Mouse (Mus musculus): Measurements from ENCODE around the gene Smc1b. TPM values are rescaled to one million over a fixed set of nuclear protein-coding genes. Genes with fewer than 3 reads are reported as not detected.
A peak's percentile ranks its signal among the peaks of the same experiment; 100 is the strongest.

The Smc1b gene
- polyA plus RNA-seq, 1 experiment from 2014 or later: 0.17 TPM

DNA sequence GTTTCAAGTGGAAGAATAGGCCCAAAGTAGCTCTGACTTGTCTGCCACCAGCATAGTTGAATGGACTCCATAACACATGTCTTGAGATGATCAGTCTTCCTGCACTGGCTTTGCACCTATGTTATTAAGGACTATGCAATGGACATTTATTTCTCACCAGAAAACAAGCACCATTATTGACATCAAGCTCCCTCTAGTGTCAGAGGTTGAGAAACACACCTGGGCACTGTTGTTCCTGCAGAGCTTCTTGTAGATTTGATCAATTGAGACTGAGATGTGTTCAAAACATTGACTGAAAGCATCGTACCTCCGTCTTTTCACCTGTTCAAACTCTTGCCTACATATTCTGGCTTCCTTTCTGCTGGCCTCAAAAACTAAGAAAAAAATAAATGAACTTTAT is 61.2 kb downstream of the Smc1b start:
- H3K4me2 ChIP-seq (ENCODE audit: low read depth, low read length): no peak overlapping the region
- ATAC-seq (ENCODE audit: low read depth) (no peak), DNase-seq (ENCODE audit: low spot score) (peak; percentile 73)
- no peaks in the 10 kb centered on the region for H3K9me3 ChIP-seq (ENCODE audit: control insufficient read depth, low read length)
- no peaks in the 10 kb centered on the region for H3K4me1 ChIP-seq (ENCODE audit: control insufficient read depth, insufficient read depth, low read length)
- no peaks in the 10 kb centered on the region for H3K27me3 ChIP-seq (replicated peaks; ENCODE audit: control insufficient read depth, insufficient read depth, low read length)
- no peaks in the 10 kb centered on the region for H3K36me3 ChIP-seq (ENCODE audit: control insufficient read depth, insufficient read depth, low read length)
- no peak overlapping the region for H3K4me3 ChIP-seq (ENCODE audit: low read depth, low read length)
- 37% methylated on average over 2 of the region's 2 CpGs for WGBS
- H3K27ac ChIP-seq (replicated peaks; ENCODE audit: low read depth, low read length): no peak overlapping the region
- H3K9ac ChIP-seq (ENCODE audit: low read depth, low read length): no peak overlapping the region

DNA sequence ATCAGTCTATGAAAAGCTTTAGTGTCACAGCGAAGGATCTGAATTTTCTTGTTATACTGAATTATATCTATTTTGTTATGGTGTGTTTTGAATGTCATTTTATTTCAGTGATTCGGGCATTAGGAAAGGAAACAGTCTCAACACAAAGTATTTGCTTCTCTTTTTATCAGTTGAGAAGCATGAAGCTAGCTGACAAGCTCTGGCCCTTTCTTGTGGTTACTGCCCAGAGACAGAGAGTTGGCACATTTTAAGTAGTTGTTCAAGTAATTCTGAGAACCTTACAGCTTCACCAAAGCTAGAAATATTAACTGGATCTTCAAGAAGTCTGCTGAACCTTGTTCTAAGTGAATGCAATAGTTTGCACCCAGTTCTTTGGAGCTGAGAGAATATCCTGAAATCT is 68.3 kb downstream of the Smc1b start:
- H3K36me3 ChIP-seq (ENCODE audit: control insufficient read depth, insufficient read depth, low read length): peaks cover 36% of the 10 kb centered on the region
- DNase-seq (ENCODE audit: low spot score): no peak
- no peak for ATAC-seq (ENCODE audit: low read depth)
- no peak overlapping the region for H3K9ac ChIP-seq (ENCODE audit: low read depth, low read length)
- no peaks in the 10 kb centered on the region for H3K9me3 ChIP-seq (ENCODE audit: control insufficient read depth, low read length)
- 91% methylated on average over 2 of the region's 2 CpGs for WGBS
- no peak overlapping the region for H3K27ac ChIP-seq (replicated peaks; ENCODE audit: low read depth, low read length)
- H3K4me1 ChIP-seq (ENCODE audit: control insufficient read depth, insufficient read depth, low read length): no peaks in the 10 kb centered on the region
- H3K27me3 ChIP-seq (replicated peaks; ENCODE audit: control insufficient read depth, insufficient read depth, low read length): no peaks in the 10 kb centered on the region
- no peak overlapping the region for H3K4me3 ChIP-seq (ENCODE audit: low read depth, low read length)
- H3K4me2 ChIP-seq (ENCODE audit: low read depth, low read length): no peak overlapping the region

DNA sequence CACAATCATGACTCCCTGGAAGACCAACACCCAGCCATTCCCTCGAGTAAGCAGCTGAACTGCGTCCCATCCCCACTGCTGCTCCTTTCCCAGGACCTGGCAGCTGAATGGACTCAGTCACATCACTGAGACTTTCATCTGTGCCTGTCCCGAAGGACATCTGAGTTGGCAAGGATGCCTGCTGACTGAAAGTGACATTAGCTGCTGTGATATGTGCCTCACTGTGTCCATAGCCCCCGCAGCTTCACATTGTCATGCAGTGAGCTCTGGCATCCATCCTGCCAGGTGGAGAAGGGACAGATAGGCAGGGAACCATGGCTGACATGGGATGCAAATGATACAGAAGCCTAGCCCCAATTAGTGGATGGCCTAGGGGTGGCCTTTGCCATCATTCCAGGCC is 76.6 kb downstream of the Smc1b start:
- no peak for DNase-seq (ENCODE audit: low spot score)
- 85% methylated on average over 4 of the region's 4 CpGs for WGBS
- H3K36me3 ChIP-seq (ENCODE audit: control insufficient read depth, insufficient read depth, low read length): peaks cover 78% of the 10 kb centered on the region

DNA sequence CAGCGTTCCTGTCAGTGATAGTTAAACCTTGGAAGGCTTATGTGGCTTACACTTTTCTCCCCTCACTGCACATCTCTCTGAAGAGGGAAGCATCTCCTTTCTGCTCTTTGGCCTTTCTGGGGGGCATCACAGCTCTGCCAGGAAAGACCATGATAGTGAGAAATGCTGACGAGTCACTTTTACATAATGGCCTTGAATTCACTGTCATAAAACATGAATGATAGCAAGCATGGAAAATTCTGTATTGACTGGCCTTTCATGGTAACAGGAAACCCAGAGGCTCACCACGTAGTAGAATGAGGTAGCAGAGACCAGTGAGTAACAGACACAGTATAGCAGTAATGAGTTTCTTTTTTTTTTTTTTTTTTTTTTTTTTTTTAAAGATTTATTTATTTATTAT is 77.7 kb downstream of the Smc1b start:
- H3K9ac ChIP-seq (ENCODE audit: low read depth, low read length): no peak overlapping the region
- H3K36me3 ChIP-seq (ENCODE audit: control insufficient read depth, insufficient read depth, low read length): peaks cover 80% of the 10 kb centered on the region
- H3K4me1 ChIP-seq (ENCODE audit: control insufficient read depth, insufficient read depth, low read length): no peaks in the 10 kb centered on the region
- no peaks in the 10 kb centered on the region for H3K9me3 ChIP-seq (ENCODE audit: control insufficient read depth, low read length)
- no peak overlapping the region for H3K4me2 ChIP-seq (ENCODE audit: low read depth, low read length)
- ATAC-seq (ENCODE audit: low read depth) (no peak), DNase-seq (ENCODE audit: low spot score) (no peak)
- H3K27ac ChIP-seq (replicated peaks; ENCODE audit: low read depth, low read length): no peak overlapping the region
- no peak overlapping the region for H3K4me3 ChIP-seq (ENCODE audit: low read depth, low read length)
- WGBS: 92% methylated on average over 3 of the region's 3 CpGs
- H3K27me3 ChIP-seq (replicated peaks; ENCODE audit: control insufficient read depth, insufficient read depth, low read length): no peaks in the 10 kb centered on the region

More for the DNA sequence above, 76.6 kb downstream of the Smc1b start:
- H3K27ac ChIP-seq (replicated peaks; ENCODE audit: low read depth, low read length): no peak overlapping the region
- no peak for ATAC-seq (ENCODE audit: low read depth)
- H3K9me3 ChIP-seq (ENCODE audit: control insufficient read depth, low read length): no peaks in the 10 kb centered on the region
- H3K4me1 ChIP-seq (ENCODE audit: control insufficient read depth, insufficient read depth, low read length): no peaks in the 10 kb centered on the region
- no peak overlapping the region for H3K4me3 ChIP-seq (ENCODE audit: low read depth, low read length)
- no peak overlapping the region for H3K9ac ChIP-seq (ENCODE audit: low read depth, low read length)
- no peak overlapping the region for H3K4me2 ChIP-seq (ENCODE audit: low read depth, low read length)
- H3K27me3 ChIP-seq (replicated peaks; ENCODE audit: control insufficient read depth, insufficient read depth, low read length): no peaks in the 10 kb centered on the region

DNA sequence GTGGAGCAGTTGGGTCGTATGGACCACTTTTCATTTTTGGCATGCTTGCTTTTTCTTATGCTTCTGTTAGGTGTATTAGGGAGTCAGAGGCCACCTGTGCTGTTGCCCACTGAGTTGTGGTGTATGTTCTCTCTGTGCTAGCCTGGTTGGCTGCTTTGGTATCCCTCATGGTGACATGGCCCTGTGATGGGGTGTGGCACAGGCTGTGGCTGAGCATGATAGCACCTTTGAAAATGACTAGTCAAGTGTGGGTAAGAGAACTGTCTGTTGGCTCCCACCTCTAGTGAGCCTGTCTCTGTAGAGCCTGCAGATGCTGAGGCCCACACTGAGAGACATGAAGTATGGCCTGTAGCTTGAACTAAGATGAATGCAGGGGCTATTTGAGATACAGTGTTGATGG is 82.0 kb downstream of the Smc1b start:
- ATAC-seq (ENCODE audit: low read depth) (no peak), DNase-seq (ENCODE audit: low spot score) (no peak)
- H3K36me3 ChIP-seq (ENCODE audit: control insufficient read depth, insufficient read depth, low read length): peaks cover 81% of the 10 kb centered on the region
- no peak overlapping the region for H3K4me2 ChIP-seq (ENCODE audit: low read depth, low read length)
- no peak overlapping the region for H3K9ac ChIP-seq (ENCODE audit: low read depth, low read length)
- no peak overlapping the region for H3K4me3 ChIP-seq (ENCODE audit: low read depth, low read length)
- 87% methylated on average over 1 of the region's 1 CpGs for WGBS
- H3K27me3 ChIP-seq (replicated peaks; ENCODE audit: control insufficient read depth, insufficient read depth, low read length): no peaks in the 10 kb centered on the region
- no peaks in the 10 kb centered on the region for H3K9me3 ChIP-seq (ENCODE audit: control insufficient read depth, low read length)
- H3K27ac ChIP-seq (replicated peaks; ENCODE audit: low read depth, low read length): no peak overlapping the region
- H3K4me1 ChIP-seq (ENCODE audit: control insufficient read depth, insufficient read depth, low read length): no peaks in the 10 kb centered on the region

DNA sequence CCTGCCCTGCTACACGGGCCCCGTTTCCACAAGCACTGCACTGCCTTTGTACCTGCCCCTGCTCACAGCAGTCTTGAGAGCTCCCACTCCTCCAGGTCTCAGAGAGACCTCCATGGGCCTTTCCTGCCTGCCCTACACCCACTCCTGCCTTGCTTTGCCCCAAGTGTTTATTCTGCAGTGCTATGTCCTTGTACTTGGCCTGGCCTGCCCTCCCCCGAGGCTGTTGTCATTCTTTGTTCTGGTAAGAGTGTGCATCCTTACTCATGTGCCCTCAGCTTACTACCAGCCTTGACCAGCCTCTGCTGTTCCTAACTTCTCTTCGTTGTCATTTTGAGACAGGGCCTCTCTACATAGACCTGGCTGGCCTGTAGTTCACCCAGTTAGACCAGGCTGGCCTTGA is 83.9 kb downstream of the Smc1b start:
- Histone ChIP-seq H3K4me3 (ENCODE audit: low read depth, low read length) (no peak overlapping the region), H3K27ac (replicated peaks; ENCODE audit: low read depth, low read length) (no peak overlapping the region), H3K9ac (ENCODE audit: low read depth, low read length) (no peak overlapping the region), H3K27me3 (replicated peaks; ENCODE audit: control insufficient read depth, insufficient read depth, low read length) (no peaks in the 10 kb centered on the region), H3K4me2 (ENCODE audit: low read depth, low read length) (no peak overlapping the region), H3K9me3 (ENCODE audit: control insufficient read depth, low read length) (no peaks in the 10 kb centered on the region), H3K4me1 (ENCODE audit: control insufficient read depth, insufficient read depth, low read length) (peaks cover 11% of the 10 kb centered on the region), H3K36me3 (ENCODE audit: control insufficient read depth, insufficient read depth, low read length) (peaks cover 66% of the 10 kb centered on the region)
- ATAC-seq (ENCODE audit: low read depth): no peak
- DNase-seq (ENCODE audit: low spot score): no peak
- 87% methylated on average over 4 of the region's 4 CpGs for WGBS

GRCm38 (mm10) chr15:85046230-85046950 is 85.4 kb downstream of the Smc1b start:
- H3K9me3 ChIP-seq (ENCODE audit: control insufficient read depth, low read length): no peaks in the 10 kb centered on the region
- peaks cover 52% of the 10 kb centered on the region for H3K36me3 ChIP-seq (ENCODE audit: control insufficient read depth, insufficient read depth, low read length)
- 83% methylated on average over 14 of the region's 14 CpGs for WGBS
- ATAC-seq (ENCODE audit: low read depth): no peak
- H3K4me1 ChIP-seq (ENCODE audit: control insufficient read depth, insufficient read depth, low read length): peaks cover 21% of the 10 kb centered on the region
- H3K4me2 ChIP-seq (ENCODE audit: low read depth, low read length): no peak overlapping the region
- H3K27ac ChIP-seq (replicated peaks; ENCODE audit: low read depth, low read length): no peak overlapping the region
- no peak overlapping the region for H3K4me3 ChIP-seq (ENCODE audit: low read depth, low read length)
- DNase-seq (ENCODE audit: low spot score): no peak
- no peak overlapping the region for H3K9ac ChIP-seq (ENCODE audit: low read depth, low read length)
- H3K27me3 ChIP-seq (replicated peaks; ENCODE audit: control insufficient read depth, insufficient read depth, low read length): no peaks in the 10 kb centered on the region

DNA sequence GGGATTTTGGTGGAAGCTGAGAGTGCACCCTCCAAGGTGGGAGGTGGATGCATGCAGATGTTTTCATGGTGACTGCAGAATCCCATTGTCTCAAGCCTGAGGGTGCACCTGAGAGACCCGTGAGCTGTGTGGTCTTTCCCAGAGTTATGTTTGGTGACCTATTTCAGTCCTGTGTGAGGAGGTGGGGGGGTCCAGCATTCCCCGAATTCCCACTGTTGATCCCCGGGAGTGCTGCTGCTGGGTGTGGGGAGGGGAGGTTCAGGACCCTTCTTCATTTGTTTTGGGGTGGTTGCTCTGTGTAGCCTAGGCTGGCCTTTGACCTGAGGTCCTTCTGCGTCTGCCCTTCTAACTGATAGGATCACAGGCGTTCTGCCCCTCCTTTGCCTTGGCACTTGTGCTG is 88.0 kb downstream of the Smc1b start:
- Histone ChIP-seq H3K9me3 (ENCODE audit: control insufficient read depth, low read length) (no peaks in the 10 kb centered on the region), H3K4me3 (ENCODE audit: low read depth, low read length) (no peak overlapping the region), H3K4me2 (ENCODE audit: low read depth, low read length) (no peak overlapping the region), H3K4me1 (ENCODE audit: control insufficient read depth, insufficient read depth, low read length) (peaks cover 21% of the 10 kb centered on the region), H3K9ac (ENCODE audit: low read depth, low read length) (peak overlapping the region; percentile 50; the same call in 1 of the 2 replicates), H3K36me3 (ENCODE audit: control insufficient read depth, insufficient read depth, low read length) (peaks cover 25% of the 10 kb centered on the region; the same call in 1 of the 2 replicates), H3K27ac (replicated peaks; ENCODE audit: low read depth, low read length) (peak overlapping the region; percentile 88; the same call in 1 of the 2 replicates), H3K27me3 (replicated peaks; ENCODE audit: control insufficient read depth, insufficient read depth, low read length) (no peaks in the 10 kb centered on the region)
- WGBS: 70% methylated on average over 5 of the region's 5 CpGs
- ATAC-seq (ENCODE audit: low read depth): no peak
- no peak for DNase-seq (ENCODE audit: low spot score)

DNA sequence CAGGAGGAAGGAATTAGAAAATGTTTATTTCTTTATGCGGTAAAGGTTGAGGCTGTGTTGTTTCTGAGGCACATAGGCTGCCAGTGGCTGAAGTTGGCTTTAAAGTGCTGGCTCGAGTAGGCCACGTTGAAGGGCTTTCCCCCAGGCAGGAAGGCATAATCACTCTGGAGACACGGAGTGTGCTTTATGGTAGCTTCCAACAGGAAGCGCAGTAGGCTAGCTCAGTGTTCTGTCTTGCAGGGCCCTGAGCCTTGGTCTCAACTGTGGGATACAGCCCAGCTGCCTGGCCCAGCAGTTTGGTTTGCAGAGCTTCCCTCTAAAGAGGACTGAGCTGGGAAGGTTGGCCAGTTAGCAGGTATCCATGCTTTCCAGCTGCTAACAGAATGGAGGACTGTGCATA is 88.6 kb downstream of the Smc1b start:
- no peak overlapping the region for H3K4me2 ChIP-seq (ENCODE audit: low read depth, low read length)
- DNase-seq (ENCODE audit: low spot score) (no peak), ATAC-seq (ENCODE audit: low read depth) (no peak; the same call in 1 of the 2 replicates)
- H3K9me3 ChIP-seq (ENCODE audit: control insufficient read depth, low read length): no peaks in the 10 kb centered on the region
- no peak overlapping the region for H3K4me3 ChIP-seq (ENCODE audit: low read depth, low read length)
- H3K27me3 ChIP-seq (replicated peaks; ENCODE audit: control insufficient read depth, insufficient read depth, low read length): no peaks in the 10 kb centered on the region
- H3K4me1 ChIP-seq (ENCODE audit: control insufficient read depth, insufficient read depth, low read length): peaks cover 23% of the 10 kb centered on the region
- WGBS: 41% methylated on average over 5 of the region's 5 CpGs
- H3K27ac ChIP-seq (replicated peaks; ENCODE audit: low read depth, low read length): peak overlapping the region; percentile 88
- H3K36me3 ChIP-seq (ENCODE audit: control insufficient read depth, insufficient read depth, low read length): peaks cover 19% of the 10 kb centered on the region; the same call in 1 of the 2 replicates
- H3K9ac ChIP-seq (ENCODE audit: low read depth, low read length): peak overlapping the region; percentile 50
